24 mouse cellular contexts compared by ENCODE assay signal in genomic region chr9:83284097-83284496, GRCm38 (mm10).
DNase-seq lines count a peak whose midpoint lies in the region; ATAC-seq and TF ChIP-seq lines count a peak whose summit lies in the region.
"Had no signal": no experiment of that assay in that cellular context is flagged by ENCODE, and none has a peak within 500 bp of the region (broad histone marks: within the 10 kb centered on the region; RNA-seq: fewer than 3 reads in every experiment).

No protein-coding gene starts in this region.

- no peaks in the 10 kb centered on the region for H3K36me3 ChIP-seq in embryonic facial prominence, embryonic 14.5 days (ENCODE audit: control insufficient read depth, insufficient read depth, low read length)
- H3K36me3 ChIP-seq in embryonic facial prominence, embryonic 10.5 days (replicated peaks), result no peaks in the 10 kb centered on the region
- H3K36me3 ChIP-seq in midbrain, embryonic 11.5 days (ENCODE audit: control insufficient read depth, insufficient read depth, low read length), result no peaks in the 10 kb centered on the region
- H3K36me3 ChIP-seq in midbrain, postnatal 0 days (ENCODE audit: insufficient read depth, low read length), result no peaks in the 10 kb centered on the region
- H3K36me3 ChIP-seq in limb, embryonic 15.5 days, result no peaks in the 10 kb centered on the region
- H3K36me3 ChIP-seq in forebrain, embryonic 12.5 days (replicated peaks), result no peaks in the 10 kb centered on the region
- H3K36me3 ChIP-seq: forebrain, embryonic 10.5 days; intestine, embryonic 15.5 days; liver, embryonic 15.5 days; lung, embryonic 15.5 days; midbrain, embryonic 12.5 days; neural tube, embryonic 13.5 days had no signal

- no peak for TF ChIP-seq CTCF in midbrain, postnatal 0 days (IDR thresholded peaks at IDR 0.05)

- H3K9me3 ChIP-seq in embryonic facial prominence, embryonic 14.5 days (ENCODE audit: control insufficient read depth, low read length), result 0 out of 2 replicates have a peak, but pooled peaks cover 4% of the 10 kb centered on the region
- no peaks in the 10 kb centered on the region for H3K9me3 ChIP-seq in embryonic facial prominence, embryonic 10.5 days
- no peaks in the 10 kb centered on the region for H3K9me3 ChIP-seq in midbrain, embryonic 11.5 days (ENCODE audit: control insufficient read depth, low read length)
- no peaks in the 10 kb centered on the region for H3K9me3 ChIP-seq in midbrain, postnatal 0 days (ENCODE audit: low read length)
- no peaks in the 10 kb centered on the region for H3K9me3 ChIP-seq in limb, embryonic 15.5 days
- H3K9me3 ChIP-seq in forebrain, embryonic 12.5 days, result no peaks in the 10 kb centered on the region
- H3K9me3 ChIP-seq: forebrain, embryonic 10.5 days; intestine, embryonic 15.5 days; liver, embryonic 15.5 days; lung, embryonic 15.5 days; midbrain, embryonic 12.5 days; neural tube, embryonic 13.5 days had no signal

- peak; percentile 86 for ATAC-seq in embryonic facial prominence, embryonic 14.5 days (ENCODE audit: low read depth)
- no peak for ATAC-seq in midbrain, embryonic 11.5 days (ENCODE audit: low FRiP score)
- no peak for ATAC-seq in midbrain, postnatal 0 days (ENCODE audit: low FRiP score)
- no peak for ATAC-seq in limb, embryonic 15.5 days (ENCODE audit: insufficient number of reproducible peaks, low FRiP score, low TSS enrichment, low read depth)
- no peak for ATAC-seq in forebrain, embryonic 12.5 days (ENCODE audit: low FRiP score)
- ATAC-seq: forebrain, embryonic 16.5 days; hindbrain, postnatal 0 days; Patski had no signal

- no peak overlapping the region for H3K4me3 ChIP-seq in embryonic facial prominence, embryonic 14.5 days (ENCODE audit: low read depth, low read length)
- H3K4me3 ChIP-seq in embryonic facial prominence, embryonic 10.5 days, result no peak overlapping the region
- H3K4me3 ChIP-seq in midbrain, embryonic 11.5 days (ENCODE audit: low read depth, low read length), result no peak overlapping the region
- no peak overlapping the region for H3K4me3 ChIP-seq in midbrain, postnatal 0 days (ENCODE audit: low read depth, low read length)
- H3K4me3 ChIP-seq in limb, embryonic 15.5 days, result no peak overlapping the region
- no peak overlapping the region for H3K4me3 ChIP-seq in forebrain, embryonic 12.5 days (replicated peaks)
- H3K4me3 ChIP-seq: forebrain, embryonic 10.5 days; gastrocnemius, adult 2 months; intestine, embryonic 15.5 days; liver, embryonic 15.5 days; lung, embryonic 15.5 days; midbrain, embryonic 12.5 days; neural tube, embryonic 13.5 days had no signal

- H3K27ac ChIP-seq in embryonic facial prominence, embryonic 14.5 days (replicated peaks; ENCODE audit: low read depth, low read length), result no peak overlapping the region
- H3K27ac ChIP-seq in embryonic facial prominence, embryonic 10.5 days (replicated peaks), result no peak overlapping the region
- H3K27ac ChIP-seq in midbrain, embryonic 11.5 days (ENCODE audit: low read depth, low read length), result no peak overlapping the region
- no peak overlapping the region for H3K27ac ChIP-seq in midbrain, postnatal 0 days (ENCODE audit: low read depth, low read length)
- H3K27ac ChIP-seq in limb, embryonic 15.5 days, result 0 out of 2 replicates have a peak overlapping the region, but pooled peaks have one; percentile 54
- no peak overlapping the region for H3K27ac ChIP-seq in forebrain, embryonic 12.5 days
- H3K27ac ChIP-seq: forebrain, embryonic 10.5 days; gastrocnemius, adult 2 months; hindbrain, postnatal 0 days; intestine, embryonic 15.5 days; liver, embryonic 15.5 days; lung, embryonic 15.5 days; midbrain, embryonic 12.5 days; neural tube, embryonic 13.5 days had no signal

- WGBS in embryonic facial prominence, embryonic 14.5 days, result 68% methylated on average over 1 of the region's 1 CpGs
- WGBS in embryonic facial prominence, embryonic 10.5 days, result 61% methylated on average over 1 of the region's 1 CpGs
- 67% methylated on average over 1 of the region's 1 CpGs for WGBS in midbrain, embryonic 11.5 days
- 56% methylated on average over 1 of the region's 1 CpGs for WGBS in midbrain, postnatal 0 days
- 43% methylated on average over 1 of the region's 1 CpGs for WGBS in limb, embryonic 15.5 days
- WGBS in forebrain, embryonic 12.5 days, result 67% methylated on average over 1 of the region's 1 CpGs

- no peaks in the 10 kb centered on the region for H3K27me3 ChIP-seq in embryonic facial prominence, embryonic 14.5 days (replicated peaks; ENCODE audit: control insufficient read depth, insufficient read depth, low read length)
- H3K27me3 ChIP-seq in embryonic facial prominence, embryonic 10.5 days (replicated peaks; ENCODE audit: low read depth, poor library complexity, severe bottlenecking), result no peaks in the 10 kb centered on the region
- H3K27me3 ChIP-seq in midbrain, embryonic 11.5 days (ENCODE audit: control insufficient read depth, insufficient read depth, low read length), result no peaks in the 10 kb centered on the region
- no peaks in the 10 kb centered on the region for H3K27me3 ChIP-seq in midbrain, postnatal 0 days (ENCODE audit: insufficient read depth, low read length)
- no peaks in the 10 kb centered on the region for H3K27me3 ChIP-seq in limb, embryonic 15.5 days
- no peaks in the 10 kb centered on the region for H3K27me3 ChIP-seq in forebrain, embryonic 12.5 days
- H3K27me3 ChIP-seq: intestine, embryonic 15.5 days; liver, embryonic 15.5 days; lung, embryonic 15.5 days; midbrain, embryonic 12.5 days; neural tube, embryonic 13.5 days; Patski had no signal

- DNase-seq in embryonic facial prominence, embryonic 14.5 days (ENCODE audit: low spot score), result peak; percentile 32
- DNase-seq in embryonic facial prominence, embryonic 10.5 days (ENCODE audit: low spot score), result no peak
- peak; percentile 53 for DNase-seq in midbrain, embryonic 11.5 days (ENCODE audit: low spot score, missing footprints)
- DNase-seq in midbrain, postnatal 0 days (ENCODE audit: low spot score), result no peak
- no peak for DNase-seq in embryo, embryonic 10.5 days (ENCODE audit: low spot score)
- DNase-seq: adrenal gland, postnatal 14 days; cerebellum, adult 18-20 months; cerebellum, postnatal 14 days; gastrocnemius, adult 2 months; heart, postnatal 14 days; kidney, adult 2 months; kidney, postnatal 25 days; liver had no signal

- H3K9ac ChIP-seq in embryonic facial prominence, embryonic 14.5 days (ENCODE audit: low read depth, low read length), result no peak overlapping the region
- no peak overlapping the region for H3K9ac ChIP-seq in midbrain, embryonic 11.5 days (ENCODE audit: low read length)
- no peak overlapping the region for H3K9ac ChIP-seq in midbrain, postnatal 0 days (replicated peaks; ENCODE audit: low read length, poor library complexity, severe bottlenecking)
- no peak overlapping the region for H3K9ac ChIP-seq in limb, embryonic 15.5 days
- no peak overlapping the region for H3K9ac ChIP-seq in forebrain, embryonic 12.5 days
- H3K9ac ChIP-seq: intestine, embryonic 15.5 days; liver, embryonic 15.5 days; lung, embryonic 15.5 days; midbrain, embryonic 12.5 days; neural tube, embryonic 13.5 days had no signal

- H3K4me1 ChIP-seq in embryonic facial prominence, embryonic 14.5 days (ENCODE audit: control insufficient read depth, insufficient read depth, low read length), result peaks cover 5% of the 10 kb centered on the region; the same call in 1 of the 2 replicates
- no peaks in the 10 kb centered on the region for H3K4me1 ChIP-seq in embryonic facial prominence, embryonic 10.5 days
- H3K4me1 ChIP-seq in midbrain, embryonic 11.5 days (ENCODE audit: control insufficient read depth, insufficient read depth, low read length), result no peaks in the 10 kb centered on the region
- H3K4me1 ChIP-seq in midbrain, postnatal 0 days (ENCODE audit: insufficient read depth, low read length), result no peaks in the 10 kb centered on the region
- peaks cover 10% of the 10 kb centered on the region; the same call in 1 of the 2 replicates for H3K4me1 ChIP-seq in limb, embryonic 15.5 days
- 0 out of 2 replicates have a peak, but pooled peaks cover 4% of the 10 kb centered on the region for H3K4me1 ChIP-seq in forebrain, embryonic 12.5 days
- H3K4me1 ChIP-seq: forebrain, embryonic 10.5 days; intestine, embryonic 15.5 days; liver, embryonic 15.5 days; lung, embryonic 15.5 days; midbrain, embryonic 12.5 days; neural tube, embryonic 13.5 days had no signal

- H3K4me2 ChIP-seq in embryonic facial prominence, embryonic 14.5 days (ENCODE audit: low read depth, low read length), result no peak overlapping the region
- H3K4me2 ChIP-seq in midbrain, embryonic 11.5 days, result no peak overlapping the region
- H3K4me2 ChIP-seq in midbrain, postnatal 0 days (ENCODE audit: low read depth, low read length, poor library complexity, severe bottlenecking), result no peak overlapping the region
- no peak overlapping the region for H3K4me2 ChIP-seq in limb, embryonic 15.5 days
- H3K4me2 ChIP-seq in forebrain, embryonic 12.5 days, result no peak overlapping the region
- H3K4me2 ChIP-seq: intestine, embryonic 15.5 days; liver, embryonic 15.5 days; lung, embryonic 15.5 days; midbrain, embryonic 12.5 days; neural tube, embryonic 13.5 days had no signal

Comparison
In these comparisons a context has a peak if more than half of its experiments do, and no peak if none do; other contexts are left out.
1. DNase-seq: peak in embryonic facial prominence, embryonic 14.5 days (single experiment) and midbrain, embryonic 11.5 days (single experiment); none in embryonic facial prominence, embryonic 10.5 days (single experiment), midbrain, postnatal 0 days (single experiment) and embryo, embryonic 10.5 days (single experiment).